Mouse (Mus musculus): ENCODE data around the gene Clic5.

DNA sequence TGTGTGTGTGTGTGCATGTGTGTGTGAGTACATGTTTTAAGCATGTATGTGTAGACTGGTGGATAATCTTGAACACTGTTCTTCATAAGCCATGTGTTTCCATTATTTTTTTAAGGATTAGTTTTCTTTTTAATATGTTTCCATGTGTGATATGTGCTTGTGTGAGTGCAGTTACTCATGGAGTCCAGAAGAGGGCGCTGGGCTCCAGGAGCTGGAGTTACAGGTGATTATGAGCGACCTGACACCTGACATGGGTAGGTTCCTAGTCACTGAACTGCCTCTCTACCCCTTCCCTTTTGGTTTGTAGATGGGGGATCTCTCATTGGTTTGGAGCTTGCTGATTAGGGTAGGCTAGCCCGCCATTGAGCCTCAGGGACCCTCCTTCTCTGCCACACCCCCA lies 16.5 kb upstream of the Clic5 start:
- TF ChIP-seq CTCF (conservative IDR thresholded peaks at IDR 0.05; ENCODE audit: insufficient read depth, insufficient read length, low read depth, low read length) = 0 out of 2 replicates have a peak, but pooled peaks have one; percentile 25
- no peak for TF ChIP-seq POLR2A (IDR thresholded peaks at IDR 0.05; ENCODE audit: low read depth, low read length)

Measured in kidney, adult 2 months (tissue).